Mouse (Mus musculus) gastrocnemius, postnatal 10 days (tissue): Measurements from ENCODE around the gene Cdh18. TPM values are rescaled to one million over a fixed set of nuclear protein-coding genes. Genes with fewer than 3 reads are reported as not detected.
"Not testable (repeated sequence)": the region's sequence is repeated elsewhere in the genome, so short reads cannot be mapped to it uniquely, and the experiment has no call there.

Experiments
- DNase-seq: peaks from one replicate; pipeline ENCODE4 v3.0.0; 2021; ENCODE audit warnings: mixed read lengths
- long read RNA-seq, 2 experiments: library from polyadenylated mRNA; stranded (forward); transcript quantifications; one replicate each; pipeline ENCODE4 v2.0.0; 2021
- total RNA-seq, 2 experiments: library from RNA; stranded (reverse); gene quantifications; 2 replicates each; pipeline ENCODE4 v1.2.3; 2021

The Cdh18 gene
- total RNA-seq: under 1 TPM; 0.21 to 0.45 TPM
- long read RNA-seq, experiment 1: 0 reads
- long read RNA-seq, experiment 2: 0 reads

DNA sequence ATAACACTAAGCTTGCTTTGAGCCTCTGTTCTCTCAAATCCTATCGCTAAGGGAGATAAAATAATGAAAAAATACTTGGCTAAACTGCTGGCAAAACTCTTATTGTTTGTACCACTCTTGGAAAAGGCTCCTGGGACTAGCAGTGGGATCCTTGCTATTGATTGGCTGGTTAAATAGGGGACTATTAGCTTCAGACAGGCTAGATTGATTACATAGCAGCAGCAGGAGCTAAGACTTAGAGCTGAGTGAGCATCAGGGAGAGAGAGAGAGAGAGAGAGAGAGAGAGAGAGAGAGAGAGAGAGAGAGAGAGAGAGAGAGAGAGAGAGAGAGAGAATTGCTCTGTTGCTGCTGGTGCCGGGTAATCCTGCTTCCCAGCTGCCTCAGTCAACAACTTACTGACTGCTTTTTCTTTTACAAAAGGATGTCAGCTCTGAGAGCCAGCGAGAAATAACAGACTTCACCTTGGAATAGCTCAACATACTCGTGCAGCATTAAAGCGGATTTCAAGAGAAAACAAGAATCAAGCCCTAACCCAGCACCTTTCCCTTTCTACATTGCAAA is at the start of gene Cdh18:
Gene Cdh18, plus strand, starts transcription at position 312 of the 561 bp plus-strand sequence.
- no peak for DNase-seq

DNA sequence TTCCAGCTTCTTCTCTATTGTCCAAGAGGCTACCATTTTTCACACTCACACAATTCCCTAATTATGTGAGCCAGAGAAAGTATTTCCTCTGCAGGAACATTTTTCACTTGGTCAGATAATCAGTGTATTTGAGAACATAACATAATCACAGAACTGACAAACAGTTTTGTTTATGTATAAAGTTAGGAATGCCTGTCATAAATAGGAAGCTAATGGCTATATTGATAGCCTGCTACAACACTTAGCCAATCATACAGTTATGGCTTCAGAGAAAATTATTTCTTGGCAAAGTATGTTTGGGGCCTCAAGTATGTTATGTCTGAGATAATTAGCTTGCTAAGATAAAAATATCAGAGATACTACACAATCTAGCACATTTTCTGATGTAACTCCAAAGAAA is 37.6 kb upstream of the Cdh18 start:
- DNase-seq: no peak

DNA sequence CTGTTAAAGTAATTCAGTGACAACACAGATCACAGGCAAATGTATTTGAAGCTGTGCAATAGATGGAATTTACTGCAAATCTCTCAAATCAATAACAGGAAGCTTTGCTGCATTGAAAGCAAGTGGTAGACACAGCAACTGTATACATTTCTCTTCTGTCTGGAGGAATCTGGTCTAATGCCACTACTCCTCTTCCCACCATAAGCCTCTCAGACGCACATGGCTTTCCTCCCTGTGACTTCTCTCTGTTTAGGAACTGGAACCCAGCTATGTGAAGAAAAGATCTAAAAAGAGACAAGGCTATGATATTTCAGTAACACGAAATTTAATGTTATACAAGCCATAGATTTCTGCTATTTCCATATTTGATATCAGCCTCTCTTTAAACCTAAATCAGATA is 13.0 kb upstream of the Cdh18 start:
- DNase-seq: no peak

DNA sequence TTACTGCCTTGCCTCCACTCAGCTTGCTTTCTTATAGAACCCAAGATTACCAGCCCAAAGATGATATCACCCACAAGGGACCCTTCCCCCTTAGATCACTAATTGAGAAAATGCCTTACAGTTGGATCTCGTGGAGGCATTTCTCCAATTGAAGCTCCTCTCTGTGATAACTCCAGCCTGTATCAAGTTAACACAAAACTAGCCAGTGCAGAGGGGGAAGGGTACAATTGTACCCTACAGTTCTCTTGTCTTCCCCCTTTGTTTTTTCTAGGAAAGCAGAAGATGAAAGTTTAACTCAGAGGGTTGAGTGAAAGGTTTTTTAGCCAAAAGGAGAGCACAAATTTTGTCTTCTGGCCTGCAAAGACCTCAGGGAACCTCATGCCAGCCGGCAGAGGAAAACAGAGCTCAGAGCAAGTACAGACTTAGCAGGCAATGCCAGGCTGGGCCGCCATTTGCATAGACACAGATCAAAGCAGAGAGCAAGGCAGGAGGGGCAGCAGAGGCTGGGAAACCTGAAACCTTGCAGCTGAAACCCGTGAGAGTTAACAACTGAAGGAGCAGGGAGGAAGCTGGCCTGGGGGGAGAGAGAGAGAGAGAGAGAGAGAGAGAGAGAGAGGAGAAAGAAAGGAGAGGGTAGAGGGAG is 29.3 kb downstream of the Cdh18 start:
- DNase-seq: no peak

DNA sequence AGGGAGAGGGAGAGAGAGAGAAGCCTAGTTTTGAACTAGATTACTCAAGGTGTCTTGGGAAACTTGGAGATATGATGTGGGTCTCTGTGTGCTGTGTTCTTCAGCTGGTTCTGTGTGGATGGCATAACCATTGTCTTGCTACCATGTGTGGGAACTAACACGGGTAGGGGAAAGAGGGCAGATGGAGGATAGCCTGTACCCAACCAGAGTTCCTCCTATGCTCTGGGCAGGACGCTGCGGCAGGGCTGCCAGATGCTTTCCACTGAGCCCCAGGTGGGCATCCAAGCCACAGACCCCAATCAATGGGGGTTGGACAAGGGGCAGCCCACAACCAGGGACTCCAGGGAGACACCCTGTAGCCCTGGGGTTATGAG is 29.8 kb downstream of the Cdh18 start:
- DNase-seq: no peak

DNA sequence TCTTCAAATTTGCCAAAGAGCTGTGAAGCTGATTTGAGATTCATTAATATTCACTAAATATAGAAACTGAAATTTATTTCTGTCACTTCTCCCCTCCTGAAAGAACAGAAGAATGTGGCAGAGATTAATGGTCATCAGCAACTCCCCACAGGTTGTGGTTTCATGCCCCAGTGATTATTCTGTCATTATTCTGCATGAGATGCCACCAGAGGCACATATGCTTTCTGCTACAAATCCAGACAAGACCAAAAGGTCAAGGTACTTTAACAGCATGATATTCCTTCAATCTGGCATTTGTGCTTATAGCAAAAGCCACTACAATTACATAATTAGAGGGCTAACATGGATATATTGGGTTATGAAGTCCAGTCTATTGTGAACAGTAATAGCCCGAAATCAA is 35.8 kb downstream of the Cdh18 start:
- DNase-seq: no peak

DNA sequence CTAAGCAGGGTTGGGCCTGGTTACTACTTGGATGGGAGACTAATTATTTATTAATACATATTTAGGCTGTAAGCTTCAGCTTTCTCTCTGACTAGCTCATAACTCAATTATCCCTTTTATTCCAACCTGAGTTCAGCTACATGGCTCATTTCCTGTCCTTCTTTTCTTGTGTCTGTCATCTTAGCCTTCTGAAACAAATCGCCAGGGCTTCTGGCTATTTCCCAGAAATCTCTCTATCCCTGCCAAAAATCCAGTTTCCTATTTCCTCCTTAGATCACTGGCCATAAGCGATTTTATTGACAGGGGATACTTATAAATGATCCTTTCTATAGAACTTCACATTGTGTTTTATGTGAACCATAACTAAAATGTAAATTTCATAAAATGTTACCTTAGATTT is 167.6 kb downstream of the Cdh18 start:
- DNase-seq: no peak

DNA sequence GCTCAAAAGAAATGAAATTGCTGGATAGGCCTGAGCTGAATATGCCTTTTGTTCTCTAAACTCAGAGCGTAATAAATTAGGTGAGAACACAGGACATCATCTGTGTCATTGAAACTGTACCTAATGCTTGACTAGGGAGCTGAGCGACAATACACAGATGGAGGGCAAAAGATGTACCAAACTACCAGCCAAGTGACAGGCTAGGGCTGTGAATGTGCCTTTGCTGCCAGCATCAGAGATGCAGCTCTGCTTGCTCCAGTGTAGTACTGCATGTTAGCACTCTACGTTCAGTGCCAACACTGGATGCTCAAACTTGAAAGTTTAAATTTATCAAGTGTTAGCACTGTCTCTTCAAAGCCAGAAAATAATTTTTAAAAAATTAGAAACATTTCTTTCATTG is 168.9 kb downstream of the Cdh18 start:
- DNase-seq: no peak

DNA sequence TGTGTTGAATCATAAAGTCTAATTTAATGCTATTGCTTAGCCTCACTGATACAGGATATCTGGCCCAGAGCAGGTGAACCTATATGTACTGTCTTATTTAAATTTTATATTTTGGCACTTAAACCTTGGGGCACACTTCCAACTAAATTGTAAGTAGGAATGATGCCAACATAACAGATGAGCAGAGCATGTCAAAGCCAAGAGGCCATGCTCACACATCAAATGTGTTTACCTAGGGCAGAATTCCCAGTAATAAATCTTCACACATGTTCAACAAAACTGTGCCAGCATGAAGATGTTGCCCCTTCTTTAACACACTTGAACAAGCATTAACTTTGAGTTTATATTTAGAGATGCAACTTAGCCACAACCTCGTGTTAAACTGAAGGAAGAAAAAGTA is 177.8 kb downstream of the Cdh18 start:
- no peak for DNase-seq

DNA sequence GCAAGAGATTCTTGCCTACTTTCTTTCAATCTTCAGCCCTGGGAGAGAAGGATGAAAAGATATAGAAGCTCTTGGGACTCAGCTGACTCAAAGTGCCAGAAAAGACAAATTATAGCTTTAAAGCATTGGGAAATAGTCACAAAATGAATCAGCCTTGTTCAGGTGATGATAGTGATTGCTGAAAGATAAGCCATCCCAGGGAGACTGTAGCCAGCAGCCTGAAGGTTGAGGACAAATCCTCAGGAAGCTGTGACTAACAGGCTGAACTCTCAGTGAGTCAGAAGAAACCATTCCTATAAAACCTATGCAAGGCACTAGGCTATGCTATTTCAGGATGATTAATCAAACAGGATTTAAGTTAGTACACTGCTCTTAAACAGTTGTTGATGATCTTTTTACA is 184.2 kb downstream of the Cdh18 start:
- no peak for DNase-seq

DNA sequence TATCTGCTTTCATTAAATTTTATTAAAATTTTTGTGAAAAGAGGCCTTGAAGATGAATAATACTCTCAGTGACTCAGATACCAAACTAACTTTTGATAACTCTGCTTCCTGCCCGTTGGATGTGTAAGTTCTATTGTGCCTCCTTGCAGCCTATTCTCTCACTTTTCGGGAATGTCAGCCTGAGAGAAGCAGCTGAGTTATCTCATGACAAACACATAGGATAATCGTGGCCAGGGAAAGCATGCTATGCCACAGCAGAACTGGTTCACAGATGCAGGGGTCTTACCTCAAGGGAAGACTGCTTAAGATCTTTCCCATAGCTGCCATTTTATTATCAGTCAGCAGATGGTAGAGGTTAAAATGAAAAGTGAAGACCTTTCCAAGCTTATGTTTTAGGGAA is 187.3 kb downstream of the Cdh18 start:
- DNase-seq: no peak

DNA sequence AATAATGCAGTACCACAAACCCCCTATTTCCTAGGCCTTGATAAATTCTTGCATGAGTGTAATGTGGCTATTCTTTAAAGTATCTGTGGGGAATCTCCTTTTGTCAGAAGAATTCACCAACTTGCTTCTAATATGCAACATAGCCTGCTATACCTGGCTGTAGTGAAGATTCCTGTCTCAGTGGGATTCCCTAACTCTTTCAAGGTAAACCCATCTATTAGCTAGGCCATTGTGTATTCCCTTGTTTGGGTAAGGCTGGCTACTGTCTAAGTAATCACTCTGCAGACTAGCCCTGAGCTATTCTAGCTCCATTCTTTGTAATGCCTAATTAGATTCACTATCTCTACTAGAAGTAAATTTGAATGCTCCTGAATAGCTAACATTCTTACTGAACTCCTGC is 212.4 kb downstream of the Cdh18 start:
- not testable (repeated sequence) for DNase-seq

DNA sequence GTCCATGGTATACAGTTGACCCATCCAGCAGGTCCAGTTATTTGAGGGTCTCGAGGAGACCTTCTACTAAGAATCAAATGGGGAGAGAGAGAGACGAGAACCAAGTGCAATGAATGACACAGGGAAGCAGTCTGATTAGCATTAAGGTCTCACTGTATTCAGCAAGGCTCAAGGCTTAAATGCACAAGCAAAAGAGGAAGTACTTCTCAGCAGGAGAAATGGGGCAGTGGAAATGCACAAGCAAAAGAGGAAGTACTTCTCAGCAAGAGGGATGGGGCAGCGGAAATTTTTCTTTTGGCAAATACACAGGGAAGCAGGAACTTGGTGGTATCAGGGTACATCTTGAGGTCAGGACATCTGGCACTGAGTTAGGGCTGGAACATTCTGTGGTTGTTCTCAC is 217.8 kb downstream of the Cdh18 start:
- DNase-seq: not testable (repeated sequence)

DNA sequence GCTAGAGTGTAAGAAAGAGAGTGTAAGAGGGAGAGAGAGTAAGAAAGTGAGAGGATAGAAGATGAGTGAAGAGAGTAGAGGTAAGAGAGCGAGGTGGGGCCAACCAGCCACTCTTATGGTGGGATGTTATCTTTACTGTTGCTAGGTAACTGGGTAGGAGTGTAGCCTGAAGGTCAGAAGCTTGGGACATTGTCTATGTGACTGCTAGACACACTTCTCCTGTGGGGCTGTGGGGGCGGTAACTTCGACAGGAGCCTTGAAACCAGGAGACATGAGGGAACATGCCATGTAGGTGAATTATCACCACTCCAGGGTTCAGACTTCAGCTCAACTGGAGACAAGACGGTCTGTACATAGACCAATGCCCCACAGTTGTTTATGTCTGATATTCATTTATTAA is 227.5 kb downstream of the Cdh18 start:
- no peak for DNase-seq

DNA sequence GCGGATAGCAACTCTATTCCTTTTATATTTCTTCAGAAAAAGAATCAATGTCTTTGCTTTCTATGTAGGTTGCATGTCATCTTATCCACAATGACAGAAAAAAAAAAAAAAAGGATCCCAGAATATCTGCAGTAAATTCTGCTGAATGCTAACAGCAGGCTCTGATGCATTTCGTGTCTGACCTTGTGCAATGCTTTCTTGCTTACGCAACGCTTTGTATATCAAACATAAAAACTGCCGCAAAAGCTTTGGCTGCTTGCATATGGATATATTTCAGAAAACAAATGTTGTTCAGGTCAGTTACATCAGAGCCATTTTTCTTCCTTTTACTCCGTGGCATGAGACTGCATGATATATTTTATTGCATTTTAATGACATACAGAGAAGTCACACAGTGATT is 240.9 kb downstream of the Cdh18 start:
- DNase-seq: no peak

DNA sequence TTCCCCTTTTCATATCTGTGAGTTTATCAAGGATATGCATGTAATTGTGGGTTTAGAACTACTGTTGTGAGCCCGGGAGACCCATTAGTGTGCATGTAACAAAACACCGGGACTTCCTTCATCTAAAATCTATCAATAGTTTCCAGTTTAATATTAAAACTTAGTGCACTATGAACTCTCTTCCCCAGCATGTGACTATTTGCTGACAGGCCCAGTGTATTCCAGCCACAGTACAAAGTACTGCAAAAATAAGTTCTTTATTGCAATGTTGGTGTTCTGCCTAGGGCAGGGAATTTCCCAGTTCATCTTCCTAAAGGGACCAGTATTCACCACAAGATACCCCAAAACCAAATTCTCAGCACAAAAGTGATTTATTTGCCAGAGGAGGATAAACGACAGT is 243.0 kb downstream of the Cdh18 start:
- no peak for DNase-seq

DNA sequence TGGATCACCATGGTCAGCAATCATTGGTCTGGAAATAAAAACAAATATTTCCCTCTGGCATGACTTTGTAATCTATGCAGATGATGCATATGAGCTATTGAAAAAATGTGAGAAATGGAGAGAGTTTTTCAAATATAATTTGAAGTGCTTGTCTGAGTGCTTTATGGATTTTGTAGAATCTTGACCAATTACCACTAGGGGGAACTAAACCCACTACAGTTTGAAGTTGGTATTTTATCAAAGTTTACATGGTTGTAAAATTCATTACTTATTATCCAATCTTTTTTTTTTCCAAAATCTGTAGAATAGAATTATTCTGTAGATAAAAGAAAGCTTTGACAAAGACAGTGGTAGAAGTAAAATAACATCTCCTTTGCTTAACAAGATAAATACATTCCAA is 284.3 kb downstream of the Cdh18 start:
- DNase-seq: no peak

DNA sequence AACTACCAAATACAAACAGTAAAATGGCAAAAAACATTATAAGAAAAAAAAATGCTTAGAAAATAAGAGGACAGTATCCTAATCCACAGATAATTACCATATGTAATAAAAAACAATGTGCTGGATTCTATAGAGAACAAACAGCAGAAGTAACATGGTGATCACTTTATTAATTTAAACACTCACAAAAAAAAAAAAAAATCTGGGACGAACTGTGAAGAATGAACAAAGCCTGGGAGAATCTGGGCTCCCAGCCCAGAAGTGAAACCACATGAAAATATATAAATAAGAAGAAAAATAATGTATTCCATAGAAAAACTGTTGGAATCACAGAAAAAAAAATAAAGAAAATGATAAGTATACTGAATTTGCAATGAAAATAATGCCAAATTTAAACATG is 288.4 kb downstream of the Cdh18 start:
- DNase-seq: no peak

DNA sequence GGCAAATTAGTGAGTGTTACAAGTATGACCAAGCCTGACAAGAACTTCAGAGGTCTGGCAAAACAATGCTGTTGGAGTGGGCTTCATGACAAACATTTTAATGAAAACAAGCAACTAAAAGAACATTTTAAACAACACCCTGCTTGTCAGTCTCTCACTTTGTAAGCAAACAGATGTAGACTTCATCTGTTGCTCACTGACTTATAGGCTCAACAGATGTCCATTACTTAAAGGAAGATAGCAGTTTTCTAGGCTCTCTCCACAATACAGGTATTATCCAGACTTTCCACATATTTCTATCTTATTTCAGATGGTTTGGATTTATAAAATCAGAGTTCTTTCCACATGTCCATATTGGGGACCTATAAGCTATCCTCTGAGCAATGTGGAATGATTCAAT is 308.9 kb downstream of the Cdh18 start:
- DNase-seq: no peak

DNA sequence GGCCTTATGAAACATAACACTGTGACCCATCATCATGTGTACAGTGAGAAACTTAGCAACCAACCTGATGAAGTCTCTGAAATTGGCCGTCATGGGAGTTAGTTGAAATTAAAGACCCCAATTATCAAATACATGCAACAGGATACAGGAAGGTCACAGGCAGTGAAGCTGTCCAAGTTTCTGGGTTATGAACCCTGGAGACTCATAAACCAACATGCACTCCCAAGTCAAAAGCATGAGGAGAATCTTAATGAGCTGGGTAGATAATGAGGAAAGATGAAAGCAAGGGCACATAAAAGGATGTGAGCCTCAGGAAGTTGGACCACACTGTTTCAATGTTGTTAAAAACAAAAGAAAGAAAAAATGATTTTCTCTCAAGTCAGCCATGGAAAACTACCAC is 321.9 kb downstream of the Cdh18 start:
- no peak for DNase-seq

DNA sequence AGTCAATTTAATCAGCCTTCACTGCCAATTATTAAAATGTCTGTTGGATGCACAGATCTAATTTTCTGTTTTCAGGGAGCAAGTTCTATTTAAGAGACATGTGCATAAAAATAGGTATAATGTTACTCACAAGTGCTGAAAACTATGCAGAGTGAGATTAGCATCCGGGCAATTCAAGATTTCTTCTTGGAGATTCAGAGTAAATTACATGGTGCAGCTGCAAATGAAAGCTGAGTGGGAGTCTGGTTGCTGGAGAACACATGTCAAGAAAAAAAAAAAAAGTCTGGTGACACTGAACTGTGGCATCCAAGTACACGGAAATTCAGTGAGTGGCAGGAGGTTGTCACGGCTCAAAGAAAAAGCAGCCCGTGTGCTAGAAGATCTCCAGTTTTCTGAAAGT is 348.9 kb downstream of the Cdh18 start:
- DNase-seq: no peak

DNA sequence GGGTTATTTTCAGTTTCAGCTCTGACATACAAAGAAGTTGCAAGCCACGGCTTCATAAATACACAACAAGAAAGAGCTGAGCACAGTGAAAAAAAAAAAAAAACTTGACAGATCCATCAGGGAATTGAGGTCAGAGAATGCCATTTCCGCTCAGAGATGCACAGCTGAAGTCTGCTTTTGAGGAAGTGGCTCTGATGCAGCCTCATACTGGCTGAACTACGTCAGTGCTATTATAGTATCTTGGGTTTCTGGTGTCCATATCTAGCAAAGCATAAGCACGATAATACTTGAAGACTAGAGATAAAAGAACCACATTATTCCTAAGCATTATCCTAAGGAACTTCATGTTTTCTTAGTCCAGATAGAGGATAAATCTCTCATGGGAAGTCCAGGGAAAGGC is 349.4 kb downstream of the Cdh18 start:
- no peak for DNase-seq

DNA sequence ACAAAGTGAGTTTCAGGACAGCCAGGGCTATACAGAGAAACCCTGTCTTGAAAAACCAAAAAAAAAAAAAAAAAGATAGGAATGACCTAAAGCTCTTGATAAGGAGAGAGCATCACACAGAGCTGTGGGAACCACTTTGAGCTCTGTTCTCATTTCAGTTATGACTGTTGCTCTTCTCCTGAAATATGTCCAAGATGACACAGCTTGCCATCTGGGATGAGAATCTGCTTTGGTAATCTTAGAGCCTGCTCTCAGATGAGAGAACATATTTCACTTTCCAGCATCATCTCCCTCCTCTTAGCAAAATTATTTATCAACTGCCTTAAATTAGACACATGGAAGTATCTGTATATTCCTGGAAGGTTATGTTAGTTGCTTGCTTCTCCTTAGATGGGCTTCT is 365.6 kb downstream of the Cdh18 start:
- no peak for DNase-seq

DNA sequence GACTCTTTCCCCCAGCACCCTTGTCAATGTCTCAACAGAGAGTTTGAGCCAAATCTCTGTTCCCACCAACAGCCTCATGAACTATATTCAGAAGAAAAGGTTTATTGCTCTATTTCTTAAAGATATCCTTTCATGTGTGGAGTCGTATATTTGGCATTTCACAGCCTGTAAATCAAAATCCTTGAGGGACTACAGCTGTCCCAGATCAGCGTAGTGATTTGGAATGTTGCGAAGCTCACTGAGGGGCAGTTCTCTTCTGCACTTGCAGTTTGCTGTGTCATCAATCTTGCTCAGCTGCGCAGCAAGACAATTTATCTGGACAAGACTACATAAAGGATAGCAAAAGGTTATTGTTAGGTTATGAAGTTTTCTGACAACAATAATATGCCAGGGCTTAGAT is 385.5 kb downstream of the Cdh18 start:
- no peak for DNase-seq

DNA sequence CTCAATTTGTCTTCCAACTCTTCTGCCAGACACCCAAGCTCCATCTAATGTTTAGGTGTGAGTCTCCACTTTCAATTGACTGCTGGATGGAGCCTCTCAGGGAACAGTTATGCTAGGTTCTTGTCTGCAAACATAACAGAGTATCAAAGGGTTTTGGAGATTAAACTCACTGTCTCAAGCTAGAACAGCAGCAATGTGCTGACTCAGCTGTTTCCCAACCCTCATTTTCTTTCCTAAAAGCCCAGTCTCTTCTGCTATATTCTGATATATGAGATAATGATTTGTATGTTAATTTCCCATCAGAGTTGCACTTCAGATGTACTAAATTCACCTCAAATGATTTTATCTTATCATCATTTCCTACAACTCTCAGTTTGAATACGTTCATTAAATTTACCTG is 398.4 kb downstream of the Cdh18 start:
- no peak for DNase-seq
